Mouse (Mus musculus) cerebral cortex, adult 2 months (tissue): Measurements from ENCODE around the gene Olfr1231.

ENCODE experiments used
- WGBS: fragments of 180-500 bp; shearing (Covaris S2); methylation state at CpG from one replicate; pipeline ENCODE4 v1.1.7; 2018; 5-methylcytosine and 5-hydroxymethylcytosine counted together

Gene Olfr1231

GRCm38 (mm10) chr2:89306974-89307373, at the start of gene Olfr1231:
Olfr1231 (minus strand) TSS chr2:89307074.
- WGBS = 62% methylated on average over 2 of the region's 2 CpGs

DNA sequence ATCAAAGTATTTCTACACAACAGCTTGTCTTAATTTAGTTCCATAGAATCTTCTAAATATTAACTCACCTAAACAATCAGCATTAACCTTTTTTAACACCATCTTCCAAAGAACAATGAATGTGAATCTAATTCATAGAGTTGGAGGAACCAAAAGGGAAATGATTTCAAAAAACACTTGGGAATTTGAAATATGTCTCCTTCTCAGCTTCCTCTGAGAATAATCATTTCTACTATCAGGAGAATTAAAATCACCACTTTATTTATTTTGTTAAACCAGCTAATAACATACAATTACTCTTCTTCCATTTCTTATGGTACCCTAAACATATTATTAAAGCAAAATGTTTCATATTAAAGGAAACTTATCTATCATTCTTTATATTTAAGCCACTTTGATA, 35.4 kb upstream of the Olfr1231 start, which contains the start of gene Olfr1233:
Gene Olfr1233, minus strand, starts transcription at position 101 of the 400 bp plus-strand sequence.

GRCm38 (mm10) chr2:89329575-89329974, 22.7 kb upstream of the Olfr1231 start, which contains the start of gene Olfr1232:
Olfr1232 (minus strand) TSS chr2:89329675.

DNA sequence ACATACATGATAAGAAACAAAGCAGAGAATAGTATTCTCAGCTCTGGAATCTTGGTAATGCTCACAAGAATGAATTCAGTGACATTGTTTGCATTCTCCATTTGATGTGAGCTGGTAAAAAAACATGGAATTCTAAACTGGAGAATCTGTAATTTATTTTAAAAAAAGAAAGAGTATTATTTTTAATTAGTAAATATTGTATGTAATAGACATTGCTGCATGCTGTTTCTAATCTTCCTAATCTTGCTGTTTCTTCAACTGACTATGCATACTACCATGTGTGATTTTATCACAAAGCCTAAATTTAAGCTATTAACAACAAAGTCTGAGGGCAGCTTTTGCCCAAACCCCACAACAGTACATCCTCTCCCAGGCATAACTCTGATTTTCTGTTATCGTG, 9.7 kb downstream of the Olfr1231 start, which contains the start of gene Olfr1230:
Gene Olfr1230, minus strand, starts transcription at position 101 of the 400 bp plus-strand sequence.
- 82% methylated on average over 1 of the region's 1 CpGs for WGBS

- 67% methylated on average over 2 of the region's 2 CpGs for WGBS
Measured at GRCm38 (mm10) chr2:89287914-89288313, 19.0 kb downstream of the Olfr1231 start, which contains the start of gene Olfr1229. Olfr1229 (minus strand) TSS chr2:89288014.

DNA sequence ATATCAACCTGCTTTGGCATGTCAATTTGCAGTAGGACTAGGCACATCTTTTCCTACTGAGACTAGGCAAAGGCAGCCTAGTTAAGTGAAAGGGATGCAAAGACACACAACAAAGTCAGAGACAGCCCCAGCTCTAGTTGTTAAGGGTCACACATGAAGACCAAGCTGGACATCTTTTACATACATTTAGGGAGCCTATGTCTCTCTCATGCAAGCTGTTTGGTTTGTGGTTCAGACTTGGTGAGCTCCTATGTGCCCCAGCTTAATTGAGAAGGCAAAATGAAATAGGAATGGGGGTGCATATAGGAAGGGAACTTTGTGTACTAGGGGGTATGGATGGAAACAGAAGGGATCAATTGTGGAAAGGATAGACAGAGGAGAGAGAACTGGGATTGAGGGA, 52.9 kb downstream of the Olfr1231 start, which contains the start of gene Olfr1228:
Gene Olfr1228, minus strand, starts transcription at position 101 of the 400 bp plus-strand sequence.

